Mouse (Mus musculus) heart, postnatal 0 days (tissue): ENCODE results near the gene Gm42878. TPM values are rescaled to one million over a fixed set of nuclear protein-coding genes. Genes with fewer than 3 reads are reported as not detected.

Experiments
- ATAC-seq: fragments of 200-750 bp; cut with Nextera tagmentation; 2 replicates; pipeline ENCODE4 v1.8.0; 2017; ENCODE audit warnings: low read depth, moderate number of reproducible peaks, moderate library complexity; ENCODE audit not compliant: insufficient read depth
- DNase-seq: peaks from one replicate; pipeline ENCODE4 v3.0.0-alpha.2; 2016; ENCODE audit warnings: low spot score
- H3K27ac ChIP-seq: fragments of 300-500 bp; sonication (generic); 2 replicates; pipeline ENCODE4 v1.5.1; 2014; ENCODE audit warnings: low read depth, mild to moderate bottlenecking
- H3K27me3 ChIP-seq: fragments of 300-500 bp; sonication (generic); 2 replicates; pipeline ENCODE4 v1.6.1; 2014; ENCODE audit warnings: low read length, mixed read lengths; ENCODE audit not compliant: control insufficient read depth, insufficient read depth
- H3K36me3 ChIP-seq: fragments of 300-500 bp; sonication (generic); replicated peaks from 2 replicates; pipeline ENCODE4 v1.6.1; 2014; ENCODE audit warnings: low read length, mixed read lengths; ENCODE audit not compliant: control insufficient read depth, insufficient read depth
- H3K4me1 ChIP-seq: fragments of 300-500 bp; sonication (generic); 2 replicates; pipeline ENCODE4 v1.6.1; 2014; ENCODE audit warnings: antibody characterized with exemption; ENCODE audit not compliant: control insufficient read depth, insufficient read depth
- H3K4me2 ChIP-seq: fragments of 300-500 bp; sonication (generic); 2 replicates; pipeline ENCODE4 v1.6.1; 2014; ENCODE audit warnings: low read depth, mild to moderate bottlenecking, low read length, moderate library complexity
- H3K4me3 ChIP-seq: fragments of 300-500 bp; sonication (generic); 2 replicates; pipeline ENCODE4 v1.5.1; 2014; ENCODE audit warnings: low read depth, low read length
- H3K9ac ChIP-seq: fragments of 300-500 bp; sonication (generic); replicated peaks from 2 replicates; pipeline ENCODE4 v1.6.1; 2014; ENCODE audit warnings: low read depth, low read length, mixed read lengths
- H3K9me3 ChIP-seq: fragments of 300-500 bp; sonication (generic); replicated peaks from 2 replicates; pipeline ENCODE4 v1.6.1; 2016; ENCODE audit warnings: low read length; ENCODE audit not compliant: control insufficient read depth
- CTCF ChIP-seq: IDR thresholded peaks from 2 replicates; pipeline ENCODE4 v1.5.1; 2016; ENCODE audit warnings: antibody characterized with exemption, control low read depth, low read depth
- EP300 ChIP-seq: IDR thresholded peaks from 2 replicates; pipeline ENCODE4 v1.6.1; 2016; ENCODE audit warnings: antibody characterized with exemption, low read depth
- WGBS: fragments of 180-500 bp; shearing (Covaris S2); extraction: QIAGEN DNeasy Blood & Tissue Kit; methylation state at CpG from one replicate; pipeline ENCODE4 v1.1.7; 2014; 5-methylcytosine and 5-hydroxymethylcytosine counted together
- polyA plus RNA-seq: library from polyadenylated mRNA; unstranded; fragments of >200 nt; fragmentation: Nextera tagmentation; extraction: Ambion mirVana; gene quantifications from 2 replicates; pipeline ENCODE4 v1.2.1, GENCODE M21; 2015
- total RNA-seq: library from RNA; depleted of rRNA; stranded (reverse); fragments of >200 nt; gene quantifications from 2 replicates; pipeline ENCODE4 v1.2.3, GENCODE M21; 2014; ENCODE audit warnings: low replicate concordance

The Gm42878 gene
- total and polyA plus RNA-seq, 2 experiments from 2014 or later, result 0.11 TPM; not detected in 1

DNA sequence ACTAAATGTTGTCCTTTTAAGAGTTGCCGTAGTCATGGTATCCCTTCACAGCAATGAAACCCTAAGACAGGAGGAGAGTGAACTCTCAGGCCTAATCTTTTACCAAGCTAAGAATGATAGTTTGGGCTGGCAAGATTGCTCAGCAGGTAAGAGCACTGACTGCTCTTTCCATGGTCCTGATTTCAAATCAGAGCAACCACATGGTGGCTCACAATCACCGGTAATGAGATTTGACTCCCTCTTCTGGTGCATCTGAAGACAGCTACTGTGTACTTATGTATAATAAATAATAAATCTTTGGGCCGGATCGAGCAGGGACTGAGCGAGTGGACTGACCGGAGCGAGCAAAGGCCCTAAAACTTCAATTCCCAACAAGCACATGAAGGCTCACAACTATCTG is 4.0 kb downstream of the Gm42878 start:
- H3K4me1 ChIP-seq, result peaks cover 12% of the 10 kb centered on the region
- no peak overlapping the region for H3K9ac ChIP-seq
- no peak overlapping the region for H3K27ac ChIP-seq
- H3K27me3 ChIP-seq, result no peaks in the 10 kb centered on the region
- H3K9me3 ChIP-seq, result no peaks in the 10 kb centered on the region
- TF ChIP-seq CTCF, result no peak
- TF ChIP-seq EP300, result no peak
- ATAC-seq (no peak), DNase-seq (no peak)
- no peak overlapping the region for H3K4me3 ChIP-seq
- WGBS, result 82% methylated on average over 7 of the region's 7 CpGs
- no peak overlapping the region for H3K4me2 ChIP-seq
- peaks cover 17% of the 10 kb centered on the region for H3K36me3 ChIP-seq

DNA sequence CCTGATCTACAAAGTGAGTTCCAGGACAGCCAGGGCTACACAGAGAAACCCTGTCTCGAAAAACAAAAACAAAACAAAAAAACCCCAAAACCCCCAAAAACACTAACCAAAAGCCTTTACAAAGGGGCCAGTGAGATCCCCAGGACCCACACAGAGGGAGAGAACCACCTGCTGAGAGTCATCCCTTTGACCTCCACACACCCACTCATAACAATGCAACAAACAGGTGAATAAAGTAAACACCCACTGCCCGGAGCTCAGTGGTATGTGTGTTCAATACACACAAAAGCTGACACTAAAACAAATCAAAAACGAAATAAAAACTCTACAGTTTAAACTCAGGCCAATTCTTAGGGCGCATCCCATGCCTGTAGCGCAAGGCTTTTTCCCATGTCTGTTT is 5.2 kb downstream of the Gm42878 start:
- WGBS, result 93% methylated on average over 5 of the region's 5 CpGs
- Histone ChIP-seq H3K4me3 (no peak overlapping the region), H3K27me3 (no peaks in the 10 kb centered on the region), H3K9ac (no peak overlapping the region), H3K27ac (no peak overlapping the region), H3K36me3 (peaks cover 28% of the 10 kb centered on the region), H3K9me3 (no peaks in the 10 kb centered on the region), H3K4me1 (peaks cover 11% of the 10 kb centered on the region), H3K4me2 (no peak overlapping the region)
- TF ChIP-seq EP300 (no peak), CTCF (no peak)
- ATAC-seq (no peak), DNase-seq (no peak)

- Histone ChIP-seq H3K4me3 (no peak overlapping the region), H3K27ac (no peak overlapping the region), H3K9me3 (no peaks in the 10 kb centered on the region), H3K27me3 (no peaks in the 10 kb centered on the region), H3K9ac (no peak overlapping the region), H3K4me2 (no peak overlapping the region), H3K4me1 (no peaks in the 10 kb centered on the region), H3K36me3 (peaks cover 48% of the 10 kb centered on the region)
- WGBS, result 66% methylated on average over 2 of the region's 2 CpGs
- no peak for ATAC-seq
- TF ChIP-seq EP300, result no peak
- no peak for TF ChIP-seq CTCF
- no peak for DNase-seq
Measured at GRCm38 (mm10) chr5:121537588-121537987, 7.7 kb downstream of the Gm42878 start.

DNA sequence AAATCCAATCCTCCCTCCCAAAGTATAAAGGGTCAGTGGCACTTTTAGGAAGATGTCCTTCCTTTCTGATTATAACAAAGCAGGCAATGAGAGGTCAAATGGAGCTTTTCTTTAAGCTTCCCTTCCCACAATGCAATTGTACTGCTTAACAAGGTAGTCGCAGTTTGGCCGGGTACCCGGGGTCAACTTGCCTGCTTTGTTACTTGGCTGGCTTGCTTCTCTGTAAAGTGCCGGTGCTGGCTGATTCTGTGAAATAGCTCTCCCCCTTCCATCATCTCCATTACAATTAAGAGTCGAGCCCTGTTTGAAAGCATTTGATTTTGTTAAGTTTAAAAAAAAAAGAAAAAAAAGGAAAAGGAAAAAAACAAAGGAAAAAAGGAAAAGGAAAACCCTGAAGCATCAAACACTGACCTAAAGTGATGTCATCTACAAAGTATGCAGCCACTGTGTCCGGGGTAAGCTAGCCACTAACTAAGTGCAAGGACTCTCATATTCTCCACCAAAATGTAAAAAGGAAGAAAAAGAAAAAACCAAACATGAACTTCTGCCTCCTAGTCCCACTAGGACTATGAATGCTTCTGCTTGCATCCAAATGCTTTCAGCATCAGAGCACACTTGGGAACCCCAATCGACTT is 8.2 kb downstream of the Gm42878 start:
- TF ChIP-seq EP300 (no peak), CTCF (no peak)
- Histone ChIP-seq H3K27me3 (no peaks in the 10 kb centered on the region), H3K4me3 (no peak overlapping the region), H3K4me2 (no peak overlapping the region), H3K4me1 (no peaks in the 10 kb centered on the region), H3K9ac (no peak overlapping the region), H3K36me3 (peaks cover 54% of the 10 kb centered on the region), H3K27ac (no peak overlapping the region), H3K9me3 (no peaks in the 10 kb centered on the region)
- no peak for DNase-seq
- 62% methylated on average over 7 of the region's 7 CpGs for WGBS
- no peak for ATAC-seq

- H3K4me2 ChIP-seq, result no peak overlapping the region
- TF ChIP-seq EP300, result no peak
- no peak for TF ChIP-seq CTCF
- no peak for DNase-seq
- H3K4me1 ChIP-seq, result no peaks in the 10 kb centered on the region
- no peak overlapping the region for H3K9ac ChIP-seq
- 87% methylated on average over 3 of the region's 3 CpGs for WGBS
- H3K36me3 ChIP-seq, result peaks cover 71% of the 10 kb centered on the region
- no peak overlapping the region for H3K27ac ChIP-seq
- no peaks in the 10 kb centered on the region for H3K27me3 ChIP-seq
- ATAC-seq, result no peak
- H3K9me3 ChIP-seq, result no peaks in the 10 kb centered on the region
- H3K4me3 ChIP-seq, result no peak overlapping the region
Measured at GRCm38 (mm10) chr5:121535116-121535515, 10.2 kb downstream of the Gm42878 start.

DNA sequence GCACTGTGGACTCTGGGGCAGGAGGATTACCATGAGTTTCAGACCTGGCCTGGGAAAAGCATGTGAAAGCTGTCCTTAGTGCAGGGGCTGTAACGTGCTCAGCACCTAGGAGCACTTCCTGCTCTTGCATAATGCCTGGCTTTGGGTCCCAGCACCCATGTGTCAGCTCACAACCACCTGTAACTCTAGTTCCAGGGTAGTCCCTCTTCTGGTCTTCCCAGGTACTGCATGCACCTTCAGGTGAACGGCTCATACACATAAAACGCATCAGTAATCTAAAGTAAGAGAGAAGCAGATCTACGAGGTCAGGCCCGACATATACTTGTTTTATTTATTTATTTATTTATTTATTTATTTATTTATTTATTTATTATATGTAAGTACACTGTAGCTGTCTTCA is 10.8 kb downstream of the Gm42878 start:
- TF ChIP-seq EP300 (no peak), CTCF (peak; percentile 20; the same call in 1 of the 2 replicates)
- no peak for ATAC-seq
- H3K9me3 ChIP-seq, result no peaks in the 10 kb centered on the region
- peaks cover 77% of the 10 kb centered on the region for H3K36me3 ChIP-seq
- H3K27me3 ChIP-seq, result no peaks in the 10 kb centered on the region
- no peaks in the 10 kb centered on the region for H3K4me1 ChIP-seq
- no peak overlapping the region for H3K4me3 ChIP-seq
- no peak for DNase-seq
- WGBS, result 97% methylated on average over 5 of the region's 5 CpGs
- no peak overlapping the region for H3K4me2 ChIP-seq
- H3K27ac ChIP-seq, result no peak overlapping the region
- H3K9ac ChIP-seq, result no peak overlapping the region
